Mouse (Mus musculus) hindbrain, postnatal 0 days (tissue): ENCODE results near the gene BC024978. TPM values are rescaled to one million over a fixed set of nuclear protein-coding genes. Genes with fewer than 3 reads are reported as not detected.
A peak's percentile ranks its signal among the peaks of the same experiment; 100 is the strongest.
"Not testable (repeated sequence)": the region's sequence is repeated elsewhere in the genome, so short reads cannot be mapped to it uniquely, and the experiment has no call there.

Experiments used
- ATAC-seq: fragments of 200-750 bp; cut with Nextera tagmentation; 2 replicates; pipeline ENCODE4 v1.8.0; 2017; ENCODE audit warnings: mild to moderate bottlenecking, moderate TSS enrichment, moderate library complexity
- DNase-seq: peaks from one replicate; pipeline ENCODE4 v3.0.0-alpha.2; 2015; ENCODE audit warnings: low spot score
- H3K27ac ChIP-seq: fragments of 300-500 bp; sonication (generic); 2 replicates; pipeline ENCODE4 v1.5.1; 2014; ENCODE audit warnings: mild to moderate bottlenecking
- H3K27me3 ChIP-seq: fragments of 300-500 bp; sonication (generic); 2 replicates; pipeline ENCODE4 v1.6.1; 2014; ENCODE audit warnings: low read length, mixed read lengths; ENCODE audit not compliant: insufficient read depth
- H3K36me3 ChIP-seq: fragments of 300-500 bp; sonication (generic); 2 replicates; pipeline ENCODE4 v1.6.1; 2014; ENCODE audit warnings: low read length, mixed read lengths; ENCODE audit not compliant: insufficient read depth
- H3K4me1 ChIP-seq: fragments of 300-500 bp; sonication (generic); 2 replicates; pipeline ENCODE4 v1.6.1; 2014; ENCODE audit warnings: antibody characterized with exemption, low read length, mixed read lengths; ENCODE audit not compliant: insufficient read depth
- H3K4me2 ChIP-seq: fragments of 300-500 bp; sonication (generic); 2 replicates; pipeline ENCODE4 v1.6.1; 2014; ENCODE audit warnings: low read depth, mild to moderate bottlenecking, low read length, moderate library complexity, mixed read lengths
- H3K4me3 ChIP-seq: fragments of 300-500 bp; sonication (generic); 2 replicates; pipeline ENCODE4 v1.5.1; 2014; ENCODE audit warnings: low read length
- H3K9ac ChIP-seq: fragments of 300-500 bp; sonication (generic); replicated peaks from 2 replicates; pipeline ENCODE4 v1.6.1; 2014; ENCODE audit warnings: mild to moderate bottlenecking, low read length, moderate library complexity, mixed read lengths
- H3K9me3 ChIP-seq: fragments of 300-500 bp; sonication (generic); 2 replicates; pipeline ENCODE4 v1.6.1; 2016; ENCODE audit warnings: low read length, mixed read lengths
- CTCF ChIP-seq: IDR thresholded peaks from 2 replicates; pipeline ENCODE4 v1.5.1; 2016; ENCODE audit warnings: antibody characterized with exemption, control low read depth, low read depth
- WGBS: fragments of 180-500 bp; shearing (Covaris S2); extraction: QIAGEN DNeasy Blood & Tissue Kit; methylation state at CpG from one replicate; pipeline ENCODE4 v1.1.7; 2014; 5-methylcytosine and 5-hydroxymethylcytosine counted together
- polyA plus RNA-seq: library from polyadenylated mRNA; unstranded; fragments of >200 nt; fragmentation: Nextera tagmentation; extraction: Ambion mirVana; gene quantifications from 2 replicates; pipeline ENCODE4 v1.2.1, GENCODE M21; 2015
- total RNA-seq: library from RNA; depleted of rRNA; stranded (reverse); fragments of >200 nt; gene quantifications from 2 replicates; pipeline ENCODE4 v1.2.3, GENCODE M21; 2014

Gene BC024978
- total and polyA plus RNA-seq, 2 experiments from 2014 or later, result 2.1 to 5.5 TPM

- H3K9me3 ChIP-seq, result no peaks in the 10 kb centered on the region
- H3K27ac ChIP-seq, result no peak overlapping the region
- H3K36me3 ChIP-seq, result peaks cover 22% of the 10 kb centered on the region
- no peak for ATAC-seq
- H3K27me3 ChIP-seq, result no peaks in the 10 kb centered on the region
- H3K4me1 ChIP-seq, result peaks cover 4% of the 10 kb centered on the region; the same call in 1 of the 2 replicates
- peak; percentile 33; the same call in 1 of the 2 replicates for TF ChIP-seq CTCF
- no peak overlapping the region for H3K4me3 ChIP-seq
- DNase-seq, result no peak
- no peak overlapping the region for H3K4me2 ChIP-seq
- 90% methylated on average over 2 of the region's 2 CpGs for WGBS
- no peak overlapping the region for H3K9ac ChIP-seq
These were observed 41.9 kb downstream of the BC024978 start for GRCm38 (mm10) chr7:27237527-27237926.

GRCm38 (mm10) chr7:27238568-27238967 lies 43.0 kb downstream of the BC024978 start:
- Histone ChIP-seq H3K27me3 (no peaks in the 10 kb centered on the region), H3K9ac (no peak overlapping the region), H3K27ac (no peak overlapping the region), H3K4me3 (no peak overlapping the region), H3K9me3 (no peaks in the 10 kb centered on the region), H3K36me3 (peaks cover 22% of the 10 kb centered on the region), H3K4me2 (no peak overlapping the region), H3K4me1 (peaks cover 1% of the 10 kb centered on the region; the same call in 1 of the 2 replicates)
- DNase-seq (no peak), ATAC-seq (no peak)
- no peak for TF ChIP-seq CTCF
- 86% methylated on average over 5 of the region's 5 CpGs for WGBS

GRCm38 (mm10) chr7:27243211-27243610 lies 47.6 kb downstream of the BC024978 start:
- no peak for DNase-seq
- Histone ChIP-seq H3K27me3 (no peaks in the 10 kb centered on the region), H3K9me3 (no peaks in the 10 kb centered on the region), H3K4me2 (no peak overlapping the region), H3K4me3 (no peak overlapping the region), H3K36me3 (peaks cover 28% of the 10 kb centered on the region), H3K4me1 (no peaks in the 10 kb centered on the region), H3K27ac (no peak overlapping the region), H3K9ac (no peak overlapping the region)
- no peak for TF ChIP-seq CTCF
- WGBS, result 72% methylated on average over 8 of the region's 8 CpGs
- ATAC-seq, result no peak

GRCm38 (mm10) chr7:27244088-27244487 lies 48.5 kb downstream of the BC024978 start:
- H3K27ac ChIP-seq, ATAC-seq, H3K9me3 ChIP-seq, H3K4me1 ChIP-seq, H3K9ac ChIP-seq, H3K4me2 ChIP-seq, H3K4me3 ChIP-seq, DNase-seq, H3K27me3 ChIP-seq: not testable (repeated sequence)
- H3K36me3 ChIP-seq, result peaks cover 28% of the 10 kb centered on the region
- peak; percentile 50 for TF ChIP-seq CTCF
- WGBS, result 84% methylated on average over 2 of the region's 2 CpGs

- 94% methylated on average over 2 of the region's 2 CpGs for WGBS
These were observed 53.6 kb downstream of the BC024978 start for GRCm38 (mm10) chr7:27249146-27249545.

GRCm38 (mm10) chr7:27249928-27250327 lies 54.3 kb downstream of the BC024978 start:
- no peak overlapping the region for H3K9ac ChIP-seq
- H3K4me2 ChIP-seq, result no peak overlapping the region
- ATAC-seq (0 out of 2 replicates have a peak, but pooled peaks have one; percentile 38), DNase-seq (peak; percentile 24)
- H3K4me3 ChIP-seq, result no peak overlapping the region
- H3K27me3 ChIP-seq, result no peaks in the 10 kb centered on the region
- 60% methylated on average over 5 of the region's 5 CpGs for WGBS
- H3K27ac ChIP-seq, result no peak overlapping the region
- no peak for TF ChIP-seq CTCF
- H3K36me3 ChIP-seq, result peaks cover 6% of the 10 kb centered on the region
- no peaks in the 10 kb centered on the region for H3K9me3 ChIP-seq
- no peaks in the 10 kb centered on the region for H3K4me1 ChIP-seq

More at GRCm38 (mm10) chr7:27249146-27249545, 53.6 kb downstream of the BC024978 start:
- DNase-seq (peak; percentile 56), ATAC-seq (no peak)
- Histone ChIP-seq H3K9me3 (no peaks in the 10 kb centered on the region), H3K27ac (no peak overlapping the region), H3K36me3 (peaks cover 6% of the 10 kb centered on the region), H3K9ac (no peak overlapping the region), H3K4me2 (no peak overlapping the region), H3K4me1 (no peaks in the 10 kb centered on the region), H3K4me3 (no peak overlapping the region), H3K27me3 (no peaks in the 10 kb centered on the region)
- TF ChIP-seq CTCF, result peak; percentile 63

GRCm38 (mm10) chr7:27251946-27252345 lies 56.4 kb downstream of the BC024978 start:
- 89% methylated on average over 6 of the region's 6 CpGs for WGBS
- H3K4me1 ChIP-seq, result no peaks in the 10 kb centered on the region
- H3K9ac ChIP-seq, result no peak overlapping the region
- H3K4me2 ChIP-seq, result no peak overlapping the region
- DNase-seq, result no peak
- no peaks in the 10 kb centered on the region for H3K9me3 ChIP-seq
- H3K36me3 ChIP-seq, result no peaks in the 10 kb centered on the region
- H3K4me3 ChIP-seq, result no peak overlapping the region
- H3K27ac ChIP-seq, result no peak overlapping the region
- TF ChIP-seq CTCF, result no peak
- H3K27me3 ChIP-seq, result no peaks in the 10 kb centered on the region
- ATAC-seq, result no peak
